Mouse (Mus musculus) adrenal gland (tissue): ENCODE measurements around the gene Kif3c.
"Not testable (repeated sequence)": the region's sequence is repeated elsewhere in the genome, so short reads cannot be mapped to it uniquely, and the experiment has no call there.

ENCODE experiments used
- intact Hi-C: fragments of 180-260 bp; cut with DNase I; formaldehyde crosslinking; loops from one replicate; pipeline ENCODE4 v1.15.1; 2025

Kif3c gene

GRCm38 (mm10) chr12:3366957-3367260 is 2.0 kb downstream of the Kif3c start:
- intact Hi-C loops = loop anchor here (10.0 kb wide), 1 partner anchor 272 kb away; no protein-coding TSS in a partner anchor

GRCm38 (mm10) chr12:3368771-3369170 is 3.8 kb downstream of the Kif3c start:
- intact Hi-C loops = loop anchor here (10.0 kb wide), 1 partner anchor 274 kb away; no protein-coding TSS in a partner anchor

- intact Hi-C loops = no loop called here
Observed at GRCm38 (mm10) chr12:3370979-3371925, 6.3 kb downstream of the Kif3c start.

GRCm38 (mm10) chr12:3371991-3372390 is 7.1 kb downstream of the Kif3c start:
- intact Hi-C loops = no loop called here

GRCm38 (mm10) chr12:3373566-3373965 is 8.6 kb downstream of the Kif3c start:
- intact Hi-C loops = no loop called here

- intact Hi-C loops = no loop called here
Observed at GRCm38 (mm10) chr12:3374552-3374951, 9.6 kb downstream of the Kif3c start.

- intact Hi-C loops = no loop called here
Observed at GRCm38 (mm10) chr12:3377190-3377589, 12.3 kb downstream of the Kif3c start.

GRCm38 (mm10) chr12:3377755-3378154 is 12.8 kb downstream of the Kif3c start:
- intact Hi-C loops = no loop called here

GRCm38 (mm10) chr12:3384860-3385259 is 19.9 kb downstream of the Kif3c start:
- intact Hi-C loops = no loop called here

- intact Hi-C loops = no loop called here
Observed at GRCm38 (mm10) chr12:3385271-3385670, 20.3 kb downstream of the Kif3c start.

- intact Hi-C loops = no loop called here
Observed at GRCm38 (mm10) chr12:3385940-3386339, 21.0 kb downstream of the Kif3c start.

GRCm38 (mm10) chr12:3387891-3388290 is 23.0 kb downstream of the Kif3c start:
- intact Hi-C loops = no loop called here

GRCm38 (mm10) chr12:3389394-3389793 is 24.5 kb downstream of the Kif3c start:
- intact Hi-C loops = no loop called here

- intact Hi-C loops = no loop called here
Observed at GRCm38 (mm10) chr12:3390071-3390470, 25.1 kb downstream of the Kif3c start.

- intact Hi-C loops = no loop called here
Observed at GRCm38 (mm10) chr12:3390577-3391262, 25.8 kb downstream of the Kif3c start.

- intact Hi-C loops = no loop called here
Observed at GRCm38 (mm10) chr12:3391276-3391675, 26.3 kb downstream of the Kif3c start.

GRCm38 (mm10) chr12:3393140-3393539 is 28.2 kb downstream of the Kif3c start:
- intact Hi-C loops = no loop called here

- intact Hi-C loops = no loop called here
Observed at GRCm38 (mm10) chr12:3396931-3397330, 32.0 kb downstream of the Kif3c start.

- intact Hi-C loops = not testable (repeated sequence)
Observed at GRCm38 (mm10) chr12:3405662-3406061, 40.7 kb downstream of the Kif3c start.

GRCm38 (mm10) chr12:3406585-3406984 is 41.7 kb downstream of the Kif3c start:
- intact Hi-C loops = no loop called here

- intact Hi-C loops = no loop called here
Observed at GRCm38 (mm10) chr12:3414956-3415355, 50.0 kb downstream of the Kif3c start.

GRCm38 (mm10) chr12:3418761-3419160 is 53.8 kb downstream of the Kif3c start:
- intact Hi-C loops = no loop called here
